Mouse (Mus musculus) adrenal gland, postnatal 4 days (tissue): ENCODE measurements at regions not wholly inside any gene's neighbourhood (a gene's known extent, or its start where the extent isn't known, plus 50 kb on each side); places are given as distances from the start of the nearest gene placed in this dataset.
"Not testable (repeated sequence)": the region's sequence is repeated elsewhere in the genome, so short reads cannot be mapped to it uniquely, and the experiment has no call there.

Experiments
- DNase-seq, 2 experiments: peaks; one replicate each; pipeline ENCODE4 v3.0.0; 2021 to 2022; ENCODE audit warnings: low spot score in 2 of 2, mixed read lengths in 2 of 2

GRCm38 (mm10) chr4:7245653-7246052, 993.2 kb downstream of the Car8 start:
- DNase-seq: no peak

DNA sequence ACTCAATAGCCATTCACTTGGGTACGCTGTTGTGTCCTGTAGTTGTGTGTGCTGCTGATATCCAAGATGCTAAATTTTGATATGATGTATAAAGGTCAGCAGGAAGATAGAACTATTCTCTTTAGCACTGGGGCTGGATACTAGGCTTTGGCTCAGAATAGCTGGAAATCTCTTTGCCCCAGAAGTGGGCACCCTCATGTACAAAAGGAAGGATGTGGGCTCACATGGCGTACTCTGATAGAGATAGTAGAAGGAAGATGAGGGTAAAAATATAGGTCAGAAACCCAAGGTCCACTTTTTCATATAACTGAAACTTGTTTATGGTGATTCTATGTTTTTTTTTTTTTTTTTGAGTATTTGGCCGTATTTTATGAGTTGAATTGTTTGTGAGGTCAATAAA, 1001.0 kb downstream of the Car8 start:
- DNase-seq: no peak

DNA sequence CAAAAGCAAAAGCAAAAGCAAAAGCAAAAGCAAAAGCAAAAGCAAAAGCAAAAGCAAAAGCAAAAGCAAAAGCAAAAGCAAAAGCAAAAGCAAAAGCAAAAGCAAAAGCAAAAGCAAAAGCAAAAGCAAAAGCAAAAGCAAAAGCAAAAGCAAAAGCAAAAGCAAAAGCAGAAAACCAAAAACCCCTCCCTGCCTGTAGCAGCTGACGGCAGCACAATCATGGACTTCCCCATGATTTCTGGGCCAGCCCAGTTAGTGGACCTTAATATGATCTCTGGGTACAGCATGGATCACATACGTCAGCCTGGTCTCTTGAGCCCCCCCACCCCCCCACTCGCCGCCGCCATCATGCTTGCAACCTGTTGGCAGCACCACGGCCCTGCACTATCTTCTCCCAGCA, 1004.3 kb downstream of the Car8 start:
- not testable (repeated sequence) for DNase-seq

GRCm38 (mm10) chr4:7228980-7229379, 1009.9 kb downstream of the Car8 start:
- no peak for DNase-seq

GRCm38 (mm10) chr4:7222922-7223321, 1015.9 kb downstream of the Car8 start:
- no peak for DNase-seq

GRCm38 (mm10) chr4:7220426-7220825, 1018.4 kb downstream of the Car8 start:
- DNase-seq: no peak

DNA sequence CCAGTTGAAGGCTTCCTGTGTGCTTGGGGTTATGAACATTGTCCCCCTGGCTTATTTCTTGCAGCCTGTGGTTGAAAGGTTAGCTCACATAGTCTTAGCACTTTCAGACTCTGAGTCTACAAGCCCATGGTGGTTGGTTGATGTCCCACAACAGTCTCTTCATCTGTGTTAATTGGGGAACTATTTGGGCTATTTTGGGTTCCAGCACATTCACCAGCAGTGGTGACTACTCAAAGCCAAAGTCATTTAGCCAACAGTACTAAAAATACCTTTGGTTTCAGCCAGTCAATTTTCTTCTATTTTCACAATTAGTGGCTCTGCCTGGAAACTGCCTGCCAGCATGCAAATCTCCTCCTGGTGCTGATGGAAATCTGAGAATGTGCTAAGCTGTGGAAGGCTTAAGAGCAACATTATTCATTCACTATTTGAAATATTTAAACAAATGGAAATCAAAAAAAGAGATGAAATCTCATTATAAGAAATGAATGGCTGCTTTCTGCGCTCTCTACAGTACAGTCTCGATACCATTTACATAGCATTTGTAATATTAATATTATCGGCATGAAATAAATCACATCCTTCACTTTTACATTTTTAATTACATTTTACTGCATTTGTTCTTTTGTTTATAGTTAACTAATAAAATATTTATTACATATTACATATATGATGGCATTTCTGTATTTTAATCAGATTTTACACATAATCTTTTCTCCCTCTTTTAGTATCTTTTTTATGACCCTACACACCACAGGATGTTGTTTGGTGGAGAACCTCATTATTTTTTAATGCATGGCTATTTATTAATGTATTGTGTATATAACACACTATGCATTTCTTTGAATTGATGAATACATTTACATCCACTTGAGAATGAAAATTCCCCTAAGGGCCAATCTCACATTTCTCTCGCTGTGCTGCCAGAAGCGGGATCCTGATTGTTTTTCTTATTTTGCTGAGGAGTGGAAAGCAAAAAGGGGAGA, 1023.5 kb downstream of the Car8 start:
- no peak for DNase-seq

- no peak for DNase-seq
Measured at GRCm38 (mm10) chr4:7206987-7207386, 1031.9 kb downstream of the Car8 start.

DNA sequence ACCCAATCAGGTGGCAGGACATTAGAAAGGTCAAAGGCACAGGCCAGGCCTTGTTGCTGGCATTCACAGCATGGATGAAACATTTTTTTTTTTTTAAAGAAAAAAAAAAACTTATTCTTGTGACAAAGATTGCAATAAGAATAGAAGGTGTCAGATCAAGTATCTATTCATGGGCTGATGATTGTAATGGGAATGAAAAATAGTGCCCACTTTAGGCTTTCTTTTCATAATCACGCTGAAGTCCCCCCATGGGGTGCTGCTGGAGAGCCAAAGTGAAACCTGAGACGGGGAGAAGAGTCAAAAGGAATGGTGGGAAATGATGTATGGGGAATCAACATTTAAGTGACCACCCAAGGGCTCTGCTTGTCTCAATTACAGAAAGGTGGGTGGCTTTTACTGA, 1037.0 kb downstream of the Car8 start:
- DNase-seq: no peak

DNA sequence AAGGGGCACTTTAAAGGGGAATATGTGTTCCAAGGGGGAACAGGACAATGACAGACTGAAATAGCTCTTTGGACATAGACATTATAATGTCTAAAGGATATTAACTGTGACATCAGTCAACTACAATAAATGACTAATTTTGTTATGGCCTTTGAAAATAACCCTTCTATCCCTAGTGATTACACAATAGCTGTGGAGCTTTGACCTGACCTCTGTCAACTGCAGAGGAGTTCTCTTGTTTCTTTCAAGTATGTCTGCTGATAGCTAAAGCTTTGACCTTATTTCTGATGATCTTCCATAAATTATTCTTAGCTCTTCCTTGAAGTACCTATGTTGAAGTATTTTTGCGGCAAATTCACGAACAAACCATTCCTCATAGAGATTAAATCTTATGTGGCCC, 1038.9 kb downstream of the Car8 start:
- DNase-seq: no peak

GRCm38 (mm10) chr4:7199052-7199451, 1039.8 kb downstream of the Car8 start:
- no peak for DNase-seq

DNA sequence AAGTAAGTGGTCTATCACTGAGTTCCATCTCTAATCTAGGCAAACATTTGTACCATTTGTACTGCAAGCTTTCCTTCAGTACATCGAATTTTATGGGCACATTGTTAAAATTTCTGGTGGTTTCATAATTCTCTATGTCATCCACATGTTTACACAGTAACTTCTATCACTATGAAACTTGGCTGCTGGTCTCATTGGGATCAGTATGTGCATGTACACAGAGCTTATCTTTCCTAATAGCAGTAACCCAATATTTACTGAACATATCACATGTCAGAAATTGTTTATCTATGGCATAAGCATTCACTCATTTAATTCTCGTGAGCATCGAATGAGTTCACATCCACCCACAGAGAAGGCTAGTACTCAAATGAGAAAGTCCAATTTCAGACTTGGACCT, 1042.3 kb downstream of the Car8 start:
- DNase-seq: no peak

DNA sequence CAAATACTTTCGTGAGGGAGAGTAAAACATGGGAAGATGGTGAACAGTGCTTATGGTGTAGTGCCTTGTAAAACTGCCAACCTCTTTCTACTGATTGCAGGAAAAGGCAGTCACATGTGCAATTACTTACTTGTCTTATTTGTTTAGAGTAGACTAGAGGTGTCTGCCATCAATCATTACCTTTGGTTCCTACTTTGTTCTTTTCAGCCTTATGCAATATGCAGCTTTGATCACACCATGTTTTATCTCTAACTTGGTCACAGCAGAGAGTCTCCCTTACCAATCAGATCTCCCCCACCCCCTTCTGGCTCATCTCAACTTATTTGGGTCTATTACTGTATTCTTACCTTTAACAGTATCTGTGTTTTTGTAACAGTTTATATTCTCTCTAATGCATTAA, 1043.2 kb downstream of the Car8 start:
- DNase-seq: no peak

DNA sequence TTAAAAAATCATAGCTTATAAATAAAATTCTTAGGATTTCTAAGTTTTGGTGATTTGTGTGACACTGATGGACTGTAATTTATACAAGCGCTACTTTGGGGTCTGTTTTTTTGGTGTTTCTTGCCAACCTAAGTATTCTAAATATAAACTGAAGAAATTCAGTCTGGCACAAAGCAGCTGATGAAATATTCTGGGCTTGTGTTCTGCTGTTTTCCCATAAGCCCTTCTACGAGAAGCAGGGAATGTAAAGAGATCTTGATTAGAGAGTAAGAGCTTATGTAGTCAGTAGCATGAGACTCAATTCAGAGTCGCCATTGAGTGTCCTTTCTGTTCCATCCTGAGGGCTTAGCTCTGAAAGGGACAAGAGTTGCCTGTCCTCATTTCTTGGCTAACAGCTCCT, 1046.9 kb downstream of the Car8 start:
- no peak for DNase-seq

DNA sequence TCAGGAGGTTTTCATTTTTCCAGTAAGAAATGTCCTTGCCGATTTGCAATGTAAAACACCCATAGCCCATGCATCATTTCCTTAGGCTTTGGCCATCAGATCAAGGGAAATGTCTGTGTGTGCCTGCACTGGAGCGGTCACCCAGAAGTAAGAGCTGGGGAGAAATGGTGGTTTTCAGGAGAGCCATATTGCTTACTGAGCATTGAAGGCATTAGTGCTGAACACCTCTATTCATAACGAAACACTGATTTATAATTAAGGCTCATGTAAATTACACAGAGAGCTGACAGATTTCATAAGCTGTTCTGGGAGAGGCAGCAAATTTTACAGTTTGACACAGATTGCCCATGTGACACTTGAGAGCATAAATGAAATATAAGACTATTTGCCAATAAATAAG, 1047.6 kb downstream of the Car8 start:
- no peak for DNase-seq

- no peak for DNase-seq
Measured at GRCm38 (mm10) chr4:7175030-7175429, 1063.8 kb downstream of the Car8 start.

- DNase-seq: no peak
Measured at GRCm38 (mm10) chr4:7172528-7173306, 1066.1 kb downstream of the Car8 start.

- DNase-seq: no peak
Measured at GRCm38 (mm10) chr4:7171637-7172417, 1067.0 kb downstream of the Car8 start.

DNA sequence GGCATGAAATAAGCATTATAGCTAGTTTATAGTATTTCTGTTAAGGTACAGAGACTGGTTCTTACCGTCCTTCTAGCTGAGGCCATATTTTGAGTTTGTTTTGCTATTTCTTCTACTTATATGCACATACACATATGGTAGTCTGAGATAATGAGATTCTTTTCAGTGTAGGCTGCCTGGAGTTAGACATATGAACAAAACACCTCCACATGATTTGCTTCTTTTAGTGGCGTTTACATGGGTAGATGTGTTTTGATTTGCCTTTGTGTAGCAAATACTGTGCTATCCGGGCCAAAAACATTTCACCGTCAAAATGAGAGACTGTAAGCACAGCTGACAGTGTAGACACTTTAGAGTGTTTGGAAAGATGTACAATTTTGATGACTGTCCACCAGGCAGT, 1077.4 kb downstream of the Car8 start:
- DNase-seq: no peak

DNA sequence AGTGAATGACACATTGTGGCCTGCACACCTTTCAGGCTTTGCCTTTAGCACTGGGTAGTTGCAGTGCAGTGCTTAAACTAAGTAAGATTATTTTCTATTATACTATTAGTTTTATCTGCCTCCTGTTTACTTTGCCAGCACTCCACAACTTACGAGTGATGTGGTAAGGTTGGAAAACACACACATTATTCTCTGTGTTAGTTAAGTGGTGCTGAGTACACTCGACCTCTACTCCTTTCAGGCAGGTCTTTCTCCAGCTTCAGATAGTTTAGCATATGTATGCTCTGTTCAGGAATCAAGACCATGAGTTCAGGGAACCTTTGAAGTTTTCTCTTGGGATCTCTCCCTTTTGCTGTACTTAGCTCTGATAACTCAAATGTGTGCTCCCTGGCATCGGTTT, 1081.0 kb downstream of the Car8 start:
- DNase-seq: no peak

- DNase-seq: no peak
Measured at GRCm38 (mm10) chr4:7154256-7154655, 1084.6 kb downstream of the Car8 start.

DNA sequence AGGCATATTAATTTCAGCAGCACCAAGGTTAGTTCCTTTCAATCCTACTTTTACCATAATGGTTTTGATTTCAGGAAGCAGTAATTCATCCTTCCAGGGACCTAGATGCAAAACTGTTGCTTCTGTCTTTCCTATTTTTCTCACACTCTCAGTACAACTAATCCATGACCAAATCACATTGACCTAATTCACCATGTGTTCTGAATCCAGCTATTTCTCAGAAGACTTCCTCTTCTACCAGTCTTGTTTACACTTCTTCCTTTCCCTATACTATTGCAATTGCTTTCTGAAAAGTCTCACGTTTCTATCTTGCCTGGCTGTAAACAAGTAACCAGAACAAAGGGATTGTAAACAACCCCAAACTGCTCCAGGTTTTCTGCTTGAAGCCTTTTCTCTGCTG, 1085.0 kb downstream of the Car8 start:
- DNase-seq: no peak
